Mouse (Mus musculus) myocyte (in vitro differentiated cells): ENCODE data around the gene Gm17359.

ENCODE experiments used
- CEBPB ChIP-seq: IDR thresholded peaks from 2 replicates; pipeline ENCODE4 v1.6.1; 2011; ENCODE audit warnings: mild to moderate bottlenecking, moderate library complexity; ENCODE audit not compliant: poor library complexity, insufficient read depth, severe bottlenecking
- MAX ChIP-seq: IDR thresholded peaks from one replicate; pipeline ENCODE4 v1.6.1; 2011; ENCODE audit warnings: low read depth, mild to moderate bottlenecking, control low read depth
- MYOG ChIP-seq, 3 experiments: IDR thresholded peaks; one replicate each; pipeline ENCODE4 v1.6.1; 2011; ENCODE audit warnings: control low read depth in 2 of 3, low read depth in 2 of 3, mild to moderate bottlenecking in 2 of 3; ENCODE audit not compliant: insufficient read length in 2 of 3, control insufficient read depth in 1 of 3, insufficient read depth in 1 of 3
- POLR2A ChIP-seq: IDR thresholded peaks from one replicate; pipeline ENCODE4 v1.6.1; 2011; ENCODE audit warnings: low read depth, mild to moderate bottlenecking, control low read depth, moderate library complexity; ENCODE audit not compliant: insufficient read length
- POLR2AphosphoS2 ChIP-seq: IDR thresholded peaks from one replicate; pipeline ENCODE4 v1.6.1; 2011; ENCODE audit warnings: low read depth, control low read depth; ENCODE audit not compliant: insufficient read length
- REST ChIP-seq: IDR thresholded peaks from one replicate; pipeline ENCODE4 v1.6.1; 2011; ENCODE audit warnings: mild to moderate bottlenecking, control low read depth, moderate library complexity; ENCODE audit not compliant: insufficient read depth, insufficient read length
- TCF12 ChIP-seq: IDR thresholded peaks from one replicate; pipeline ENCODE4 v1.6.1; 2011; ENCODE audit warnings: mild to moderate bottlenecking, control low read depth; ENCODE audit not compliant: poor library complexity, insufficient read depth, severe bottlenecking
- USF1 ChIP-seq: IDR thresholded peaks from one replicate; pipeline ENCODE4 v1.6.1; 2011; ENCODE audit warnings: low read depth, mild to moderate bottlenecking, control low read depth, moderate library complexity

- TF ChIP-seq USF1 (no peak), POLR2A (no peak), TCF12 (no peak), MAX (no peak), CEBPB (no peak), REST (no peak), POLR2AphosphoS2 (no peak), MYOG (IDR thresholded peaks at IDR 0.05; ENCODE audit: control insufficient read depth in 1 of 3, insufficient read depth in 1 of 3, insufficient read length in 2 of 3, low read depth in 2 of 3) (no peak)
Observed at GRCm38 (mm10) chr3:79411666-79412065, 75.2 kb downstream of the Gm17359 start.
